Mouse (Mus musculus) cerebral cortex, adult 2 months (tissue): ENCODE data around the gene Atoh7.

Experiments used
- WGBS: fragments of 180-500 bp; shearing (Covaris S2); methylation state at CpG from one replicate; pipeline ENCODE4 v1.1.7; 2018; 5-methylcytosine and 5-hydroxymethylcytosine counted together

The Atoh7 gene

DNA sequence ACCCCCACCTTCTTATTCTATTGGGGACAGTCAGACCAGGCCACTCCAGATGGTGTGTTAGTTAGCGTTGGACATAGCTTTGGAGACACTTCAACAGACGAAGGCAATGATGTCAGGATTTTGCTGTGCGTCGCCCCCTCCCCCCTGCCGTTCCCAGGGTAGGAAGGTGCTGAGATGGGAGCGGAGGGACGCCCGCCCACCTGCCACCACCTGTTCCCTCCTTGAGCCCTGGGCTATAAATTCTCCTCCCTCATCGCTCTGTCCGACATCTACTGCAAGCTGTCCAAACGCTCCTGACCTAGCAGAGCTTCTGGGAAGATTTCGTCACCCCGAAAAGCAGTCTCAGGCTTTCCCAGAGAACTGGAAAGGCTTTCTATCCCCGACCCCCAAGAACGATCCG is at the start of gene Atoh7:
Gene Atoh7, plus strand, starts transcription at position 131 of the 400 bp plus-strand sequence.
- WGBS = 10% methylated on average over 16 of the region's 16 CpGs

DNA sequence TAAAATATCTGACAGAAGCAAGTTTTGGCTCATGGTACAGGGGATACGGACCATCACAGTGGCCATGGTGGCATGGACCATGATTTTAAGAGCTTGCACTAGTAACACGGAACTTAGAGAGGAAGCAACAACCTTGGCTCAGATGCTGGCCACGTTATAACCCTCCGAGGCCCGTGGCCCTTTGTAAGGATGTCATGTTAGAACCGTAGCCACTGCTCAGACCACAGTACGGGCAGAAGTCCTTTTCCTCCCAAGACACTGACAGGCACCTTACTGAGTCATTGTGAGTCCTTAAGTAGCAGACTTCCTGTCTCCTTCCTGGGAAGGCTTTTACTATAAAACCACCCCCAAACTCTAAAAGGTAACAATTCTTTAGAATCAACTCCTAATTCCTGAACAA is 48.2 kb upstream of the Atoh7 start:
- 71% methylated on average over 7 of the region's 7 CpGs for WGBS

DNA sequence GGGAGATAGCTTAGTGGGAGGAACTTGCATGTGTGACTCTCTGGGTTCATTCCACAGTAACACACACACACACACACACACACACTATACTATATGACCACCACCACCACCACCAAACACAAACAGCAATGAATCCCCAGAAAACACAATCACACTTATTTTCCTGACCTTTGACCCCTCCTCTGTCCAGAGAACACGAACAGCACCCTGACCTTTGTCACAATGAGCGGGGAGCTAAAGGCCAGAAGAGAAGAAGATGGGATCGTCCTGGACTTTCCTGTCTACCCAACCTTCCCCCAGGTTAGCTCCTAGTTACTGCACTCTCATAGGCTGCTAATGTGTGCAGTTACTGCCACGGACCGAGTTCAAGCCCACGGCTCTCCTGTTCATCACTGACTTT is 47.4 kb upstream of the Atoh7 start:
- WGBS = 90% methylated on average over 6 of the region's 6 CpGs

DNA sequence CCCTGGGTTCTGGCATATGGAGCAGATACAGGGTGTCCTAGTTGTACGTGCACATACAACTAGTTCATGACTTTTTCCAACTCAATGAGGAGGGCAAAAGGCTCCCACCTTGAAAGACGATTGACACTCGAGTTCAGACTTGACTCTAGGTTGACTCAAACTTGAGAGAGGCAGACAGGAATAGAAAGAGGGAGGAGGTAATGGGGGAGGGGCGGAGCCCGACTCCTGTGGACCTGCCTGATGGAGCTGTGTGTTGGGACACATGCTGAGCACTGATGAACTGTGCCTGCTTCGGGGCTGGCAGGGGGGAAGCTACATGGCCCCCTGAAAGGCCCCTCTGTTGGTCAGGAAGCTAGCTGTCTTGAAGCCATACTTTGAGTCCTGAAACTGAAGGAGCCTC is 46.4 kb upstream of the Atoh7 start:
- WGBS = 65% methylated on average over 6 of the region's 6 CpGs

DNA sequence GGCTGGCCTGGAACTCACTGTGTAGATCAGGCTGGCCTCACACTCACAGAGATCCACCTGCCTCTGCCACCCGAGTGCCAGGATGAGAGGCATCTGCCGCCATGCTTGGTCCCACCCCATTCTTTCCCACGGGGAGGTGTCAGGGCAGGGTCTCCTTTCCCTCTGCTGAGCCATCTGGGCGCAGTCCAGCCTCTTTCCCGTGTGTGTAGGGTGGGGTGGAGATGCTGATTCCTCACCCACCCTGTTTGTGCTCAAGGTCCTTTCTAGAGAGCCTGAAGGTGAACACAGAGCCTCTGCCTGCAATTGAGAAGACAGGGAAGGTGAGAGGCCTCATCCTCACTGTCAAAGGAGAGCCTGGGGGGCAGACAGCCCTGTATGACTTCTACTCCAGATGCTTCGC is 45.4 kb upstream of the Atoh7 start:
- whole genome bisulfite sequencing = 87% methylated on average over 6 of the region's 6 CpGs

DNA sequence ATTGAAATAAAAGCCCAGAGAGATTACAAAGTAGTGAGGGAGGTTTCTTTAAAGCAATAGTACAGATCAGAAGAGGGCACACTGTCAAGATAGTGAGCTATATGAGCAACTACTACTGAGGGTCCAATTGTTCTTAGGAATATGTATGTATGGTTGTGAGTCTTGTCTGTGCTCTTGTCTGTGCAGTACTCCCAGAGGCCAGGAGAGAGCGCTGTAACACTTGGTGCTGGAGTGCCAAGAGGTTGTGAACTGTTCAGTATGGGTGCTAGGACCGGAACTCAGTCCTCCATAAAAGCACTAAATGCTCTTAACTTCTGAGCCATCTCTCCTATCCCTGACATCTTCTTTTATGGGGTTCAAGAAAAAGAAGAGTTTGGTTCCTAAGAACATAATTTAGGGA is 44.9 kb upstream of the Atoh7 start:
- WGBS = 78% methylated on average over 2 of the region's 2 CpGs

DNA sequence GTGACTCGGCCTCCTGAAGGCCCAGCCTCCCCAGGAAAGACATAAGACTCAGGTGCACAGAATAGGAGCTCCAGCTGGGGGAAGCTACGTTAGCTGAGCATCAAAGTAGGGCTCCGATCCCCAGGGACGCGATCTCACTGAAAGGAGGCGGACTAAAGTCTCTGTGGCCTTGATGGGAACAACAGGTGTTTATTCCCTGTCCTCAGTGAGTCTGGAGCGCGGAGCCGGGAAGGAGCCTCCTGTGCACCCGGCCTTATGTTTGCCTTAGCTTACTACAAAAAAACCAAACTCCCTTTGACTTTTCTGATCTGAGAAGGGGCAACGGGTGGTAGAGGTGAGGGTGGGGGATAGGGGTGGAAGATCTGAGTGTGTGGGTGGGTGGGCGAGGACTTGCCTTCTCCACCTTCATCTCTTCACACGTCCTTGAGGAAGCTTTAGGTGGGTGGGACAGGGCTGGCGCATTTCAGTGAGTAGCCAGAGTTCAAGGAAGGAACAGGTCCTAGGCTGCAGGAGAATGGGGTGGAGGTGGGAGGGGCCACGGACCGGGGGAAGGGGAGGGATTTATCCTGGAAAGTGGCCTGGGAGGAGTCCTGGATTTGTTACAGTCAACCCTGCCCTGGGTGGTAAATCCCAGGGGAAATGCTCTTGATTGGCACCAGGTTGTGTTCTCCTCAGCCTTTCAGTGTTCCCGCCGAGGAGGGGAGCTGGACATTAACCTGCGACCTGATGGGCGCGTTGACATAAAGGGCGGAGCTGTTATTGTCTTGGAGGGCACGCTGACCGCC is 42.3 kb upstream of the Atoh7 start:
- 60% methylated on average over 24 of the region's 24 CpGs for WGBS

DNA sequence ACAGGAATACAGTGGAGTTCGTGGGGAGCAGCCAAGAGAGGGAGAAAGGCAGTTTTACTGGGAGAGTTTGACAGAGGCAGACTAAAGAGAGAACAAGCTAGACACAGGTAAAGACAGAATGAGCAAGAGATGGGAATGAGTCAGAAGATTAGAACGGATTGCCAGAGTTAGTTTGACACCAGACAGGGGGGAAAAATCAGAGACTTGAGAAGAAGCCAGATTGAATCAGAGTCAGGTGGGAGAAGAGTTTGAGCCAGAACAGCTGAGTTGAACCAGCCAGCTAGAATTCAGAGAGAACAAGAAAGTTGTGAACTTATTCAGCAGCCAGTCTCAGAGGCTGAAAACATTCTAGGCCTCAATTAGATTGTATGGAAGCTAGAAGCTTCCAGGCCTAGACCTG is 39.6 kb upstream of the Atoh7 start, which contains the start of gene Pbld1:
Gene Pbld1, plus strand, starts transcription at position 301 of the 400 bp plus-strand sequence.
- 73% methylated on average over 2 of the region's 2 CpGs for WGBS

DNA sequence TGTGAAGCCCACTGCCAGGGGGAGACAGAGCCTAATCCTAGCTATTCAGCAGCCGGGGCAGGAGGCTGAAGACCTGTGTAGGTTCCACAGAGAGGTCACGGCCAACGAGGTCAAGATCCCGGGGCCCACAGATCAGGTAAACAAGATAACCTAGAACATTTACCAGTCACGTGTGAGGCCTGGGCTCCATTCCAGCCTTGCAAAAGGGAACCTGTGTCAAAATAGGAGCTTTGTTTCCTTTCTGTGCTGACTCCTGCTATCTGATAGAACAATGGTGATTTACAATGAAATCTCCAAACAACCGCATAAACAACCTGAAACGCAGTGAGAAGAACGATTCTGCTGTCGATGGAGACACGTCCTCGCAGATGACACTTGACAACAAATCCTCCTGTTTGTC is 39.0 kb upstream of the Atoh7 start:
- 62% methylated on average over 11 of the region's 11 CpGs for WGBS

DNA sequence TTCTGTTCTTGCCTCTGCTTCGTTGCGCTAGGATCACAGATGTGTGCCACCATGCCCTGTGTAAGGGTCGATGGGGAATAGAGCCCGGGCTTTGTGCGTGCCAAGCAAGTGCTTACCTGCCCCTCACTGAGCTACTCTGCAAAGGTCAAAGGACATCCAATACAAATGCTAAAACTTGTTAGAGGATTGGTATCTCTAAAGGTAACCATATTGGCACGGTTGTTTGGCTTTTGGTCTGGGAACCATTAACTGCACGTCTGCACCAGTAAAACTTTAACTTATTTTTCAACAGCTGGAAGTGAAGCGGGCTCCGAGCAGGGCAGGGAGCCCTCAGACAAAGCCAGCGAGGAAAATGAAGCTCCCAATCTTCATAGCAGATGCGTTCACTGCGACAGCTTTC is 38.2 kb upstream of the Atoh7 start:
- WGBS = 93% methylated on average over 12 of the region's 12 CpGs

DNA sequence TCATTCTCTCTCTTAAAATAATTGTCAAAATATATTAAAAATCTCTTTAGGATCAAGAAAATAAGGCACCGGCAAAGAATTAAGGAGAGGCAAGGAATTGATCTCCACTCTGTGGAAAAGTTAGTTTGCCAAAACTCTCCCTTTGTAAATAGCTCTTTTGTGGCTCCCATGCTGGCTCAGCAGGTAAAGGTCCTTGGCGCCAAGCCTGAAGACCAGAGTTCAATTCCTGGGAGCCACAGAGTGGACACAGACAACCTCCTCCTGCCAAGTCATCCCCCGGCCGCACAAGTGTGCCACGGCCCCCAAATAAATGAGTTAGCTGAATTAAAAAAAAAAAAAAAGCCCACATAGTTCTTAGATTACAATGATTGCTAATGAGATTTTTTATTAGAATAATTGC is 36.8 kb upstream of the Atoh7 start:
- WGBS = 94% methylated on average over 5 of the region's 5 CpGs

DNA sequence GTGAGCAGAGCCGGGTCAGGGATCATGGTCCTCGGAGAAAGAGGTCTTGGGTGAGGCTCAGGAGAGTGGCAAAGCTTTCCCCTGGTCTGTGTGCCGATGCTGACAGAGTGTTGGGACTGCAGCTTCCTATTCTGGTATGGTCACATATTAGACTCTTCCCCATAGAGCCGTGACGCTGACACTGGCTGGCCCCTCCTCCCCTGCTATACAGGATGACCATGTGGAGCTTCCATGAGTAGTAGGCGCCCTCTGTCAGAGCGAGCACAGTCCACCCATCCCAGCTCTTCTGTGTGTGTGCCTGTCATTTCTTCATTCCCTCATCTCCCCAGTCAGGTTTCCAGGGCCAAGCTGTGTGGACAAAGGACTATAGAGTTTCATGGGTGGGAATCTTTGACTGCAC is 36.1 kb upstream of the Atoh7 start:
- 88% methylated on average over 7 of the region's 7 CpGs for WGBS

DNA sequence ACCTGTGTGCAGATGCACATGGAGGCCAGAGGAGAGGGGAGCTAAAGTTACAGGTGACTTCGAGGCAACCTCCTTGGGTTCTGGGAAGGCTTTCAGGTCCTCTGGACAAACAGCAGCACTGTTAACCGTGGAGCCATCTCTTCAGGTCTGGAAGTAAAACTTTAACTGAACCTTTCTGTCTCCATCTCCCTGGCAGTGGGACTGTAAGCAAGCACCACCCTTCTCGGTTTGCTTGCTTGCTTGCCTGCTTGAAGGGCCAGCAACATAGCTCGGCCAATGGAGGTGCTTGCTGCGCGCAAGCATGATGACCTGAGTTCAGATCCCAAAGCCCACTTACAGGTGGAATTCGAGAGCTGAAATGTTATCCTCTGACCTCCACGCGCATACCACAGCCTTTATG is 34.9 kb upstream of the Atoh7 start:
- 91% methylated on average over 9 of the region's 9 CpGs for WGBS

DNA sequence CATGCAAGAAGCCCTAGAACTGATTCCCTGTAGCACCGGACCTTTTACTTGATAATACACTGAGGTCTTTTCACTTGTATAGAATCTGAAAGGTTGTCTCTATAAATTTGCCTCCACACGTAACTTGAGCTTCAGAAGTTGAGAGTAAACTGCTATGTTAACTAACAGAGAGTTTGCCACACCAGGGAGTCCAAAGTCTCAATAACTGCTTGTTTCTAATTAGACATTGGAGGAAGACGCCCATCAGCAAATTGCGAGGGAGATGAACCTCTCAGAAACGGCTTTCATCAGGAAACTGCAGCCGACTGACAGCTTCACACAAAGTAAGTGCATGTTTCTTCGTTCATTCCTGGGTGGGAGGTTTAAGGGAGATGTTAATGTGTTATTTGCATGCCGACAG is 33.9 kb upstream of the Atoh7 start:
- 52% methylated on average over 8 of the region's 8 CpGs for WGBS

DNA sequence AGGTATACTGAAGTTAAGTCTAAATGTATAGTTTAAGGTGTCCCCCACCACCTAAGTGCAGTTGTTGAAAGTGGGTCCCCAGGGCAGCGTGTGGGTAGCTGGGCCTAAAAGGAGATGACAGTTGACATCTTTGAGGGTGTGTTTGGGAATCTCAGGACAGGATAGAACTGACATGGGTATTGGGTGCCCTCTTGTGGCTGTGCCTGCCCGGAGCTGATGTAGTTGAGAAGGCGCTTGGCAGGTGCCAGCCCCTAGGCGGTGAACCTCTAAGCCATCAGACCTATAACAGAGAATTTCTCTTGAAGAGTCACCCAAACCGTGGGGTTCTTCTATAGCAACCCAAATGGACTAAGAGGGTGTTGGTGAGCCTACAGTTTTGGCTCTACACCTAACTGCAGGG is 33.5 kb upstream of the Atoh7 start:
- WGBS = 10% methylated on average over 5 of the region's 5 CpGs

DNA sequence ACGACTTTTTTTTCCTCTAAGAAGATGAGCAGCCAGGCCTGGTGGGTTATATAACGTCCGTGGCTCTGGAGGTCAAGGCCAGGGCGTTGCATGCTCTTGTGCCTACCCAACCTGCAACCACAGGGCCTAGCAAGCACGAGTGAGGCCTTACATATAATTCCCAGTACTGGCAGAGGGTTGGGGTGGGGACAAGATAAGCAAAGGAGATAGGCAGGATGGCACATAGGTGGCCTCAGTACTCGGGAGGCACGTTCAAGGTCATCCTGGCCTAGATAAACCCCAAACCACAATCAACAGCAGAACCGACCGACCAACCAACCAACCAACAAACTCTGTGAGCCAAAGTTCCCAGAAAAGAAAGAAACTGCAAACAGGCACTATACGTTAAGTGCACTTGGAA is 13.1 kb upstream of the Atoh7 start:
- 93% methylated on average over 10 of the region's 10 CpGs for WGBS

DNA sequence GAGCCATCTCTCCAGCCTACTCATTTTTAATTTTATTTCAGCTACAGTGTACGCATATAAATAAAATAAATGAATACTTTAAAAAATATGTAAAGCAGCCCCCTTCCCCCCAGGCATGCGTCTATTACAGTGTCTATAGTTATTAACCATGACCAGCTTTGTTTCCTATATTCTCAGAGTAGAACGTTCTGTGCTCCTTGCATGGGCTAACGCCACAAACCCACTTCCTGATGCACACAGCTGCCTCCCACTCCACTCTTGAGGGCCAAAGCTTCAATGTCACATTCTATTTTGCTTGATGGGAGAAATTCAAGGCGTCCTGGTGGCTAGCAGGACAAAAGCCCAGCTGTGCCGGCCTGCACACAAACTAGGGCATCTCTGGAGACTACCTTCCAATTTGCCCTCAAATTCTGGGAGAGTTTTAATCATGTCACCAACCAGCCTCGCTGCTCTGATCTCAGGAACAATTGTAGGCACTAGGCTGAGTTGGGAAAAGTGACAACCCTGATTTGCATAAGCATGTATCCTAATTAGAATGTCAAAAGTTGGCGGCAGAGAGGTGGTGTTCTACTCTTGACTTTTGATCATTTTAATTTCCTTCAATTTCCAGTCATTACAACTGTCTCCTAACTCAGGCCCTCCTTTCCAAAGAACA is 10.2 kb upstream of the Atoh7 start:
- WGBS = 57% methylated on average over 8 of the region's 8 CpGs

DNA sequence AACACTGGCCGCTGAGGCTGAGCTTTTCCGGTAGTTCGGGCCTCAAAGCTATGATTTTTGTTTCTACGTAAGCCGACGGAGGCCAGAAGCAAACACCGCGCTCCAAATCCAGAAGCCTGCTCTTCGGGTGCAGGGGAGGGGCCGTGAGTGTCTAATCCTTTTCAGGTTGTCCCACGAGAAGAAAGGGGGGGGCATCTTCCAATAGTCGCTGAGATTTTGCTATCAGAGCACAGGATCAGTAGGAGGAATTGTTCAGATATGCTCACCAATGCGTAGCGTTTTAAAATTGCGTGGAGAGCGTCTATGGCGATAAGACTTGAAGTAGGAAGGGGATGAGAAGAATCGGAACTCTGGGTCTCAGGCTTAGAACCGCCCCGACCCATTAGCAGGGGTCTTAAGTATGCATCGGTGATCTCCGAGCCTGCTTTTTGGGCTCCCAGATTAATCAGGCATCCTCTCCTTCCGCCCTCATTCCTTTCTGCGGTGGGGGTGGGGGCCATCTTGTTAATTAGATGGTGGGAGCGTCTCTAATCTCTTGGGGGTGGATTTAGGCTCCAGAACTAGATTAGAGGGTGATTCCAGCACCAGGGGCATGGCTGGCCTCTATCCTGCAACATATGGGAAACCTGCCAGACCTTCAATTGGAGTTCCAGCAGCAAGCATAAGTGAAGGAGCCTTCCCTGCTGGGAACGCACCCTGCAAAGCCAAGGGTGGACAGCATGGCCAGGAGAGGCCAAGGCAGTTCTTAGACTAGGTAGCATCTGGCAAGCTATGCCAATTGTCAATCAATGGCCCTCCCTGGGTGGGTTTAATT is 9.5 kb upstream of the Atoh7 start:
- WGBS = 4% methylated on average over 26 of the region's 26 CpGs

DNA sequence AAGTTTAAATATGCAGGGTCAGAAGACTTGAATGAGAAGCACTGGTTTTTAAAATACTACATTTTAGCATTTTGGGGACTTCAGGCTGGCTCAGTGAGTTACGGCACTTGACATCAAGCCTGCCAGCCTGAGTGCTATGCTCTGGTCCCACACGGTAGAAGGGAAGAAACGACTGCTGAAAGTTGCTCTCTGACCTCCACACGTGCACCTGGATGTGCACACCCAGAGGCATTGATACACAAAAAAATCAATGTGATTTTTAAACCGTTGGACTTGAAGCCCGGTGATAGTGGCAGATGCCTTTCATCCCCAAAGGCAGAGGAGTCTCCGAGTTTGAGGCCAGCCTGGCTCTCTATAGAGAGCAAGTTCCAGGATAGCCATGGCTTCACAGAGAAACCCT is 7.5 kb upstream of the Atoh7 start:
- 88% methylated on average over 7 of the region's 7 CpGs for WGBS

DNA sequence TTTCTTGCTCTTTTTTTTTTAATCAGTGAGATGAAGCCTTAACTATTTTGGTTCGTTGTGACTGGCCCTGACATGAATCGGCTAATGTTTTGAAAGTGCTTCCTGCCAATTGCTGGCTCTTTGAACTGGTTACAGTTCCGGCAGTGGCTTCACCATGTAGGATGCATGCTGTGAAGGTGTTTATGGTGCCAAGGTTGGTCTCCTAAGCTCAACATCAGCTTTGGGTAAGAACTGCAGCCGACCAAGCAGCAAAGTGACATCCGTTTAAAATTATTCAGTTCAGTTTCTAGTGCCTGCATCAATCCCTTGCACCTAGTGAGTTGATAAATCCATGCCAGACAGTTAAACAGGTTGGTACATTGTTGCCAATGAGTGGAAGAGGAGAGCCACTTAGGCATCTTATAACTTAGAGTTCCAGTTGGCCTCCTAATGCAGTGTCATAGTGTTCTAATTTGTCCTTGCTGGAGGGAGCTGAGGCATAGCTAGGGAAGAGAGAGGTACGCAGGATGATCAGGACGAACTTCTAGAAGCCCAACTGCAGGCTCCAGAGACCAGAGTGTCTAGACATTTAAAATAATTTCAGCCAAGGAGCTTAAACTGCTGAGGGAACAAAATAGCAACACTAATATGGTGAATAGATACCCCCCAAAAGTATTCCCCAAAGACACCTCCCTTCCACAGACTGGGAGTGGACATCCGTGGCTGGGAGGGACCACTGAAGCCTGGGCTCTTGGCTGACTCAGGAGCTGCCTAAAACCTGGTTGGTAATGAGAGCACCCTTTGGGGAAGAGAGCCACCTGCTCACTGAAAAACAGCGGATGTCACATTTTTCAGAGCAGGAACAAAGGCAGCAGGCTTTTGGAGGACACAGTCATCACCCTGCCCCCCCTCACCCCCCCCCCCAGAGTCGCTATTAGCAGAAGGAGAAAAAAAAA is 6.6 kb upstream of the Atoh7 start:
- WGBS = 69% methylated on average over 10 of the region's 10 CpGs

DNA sequence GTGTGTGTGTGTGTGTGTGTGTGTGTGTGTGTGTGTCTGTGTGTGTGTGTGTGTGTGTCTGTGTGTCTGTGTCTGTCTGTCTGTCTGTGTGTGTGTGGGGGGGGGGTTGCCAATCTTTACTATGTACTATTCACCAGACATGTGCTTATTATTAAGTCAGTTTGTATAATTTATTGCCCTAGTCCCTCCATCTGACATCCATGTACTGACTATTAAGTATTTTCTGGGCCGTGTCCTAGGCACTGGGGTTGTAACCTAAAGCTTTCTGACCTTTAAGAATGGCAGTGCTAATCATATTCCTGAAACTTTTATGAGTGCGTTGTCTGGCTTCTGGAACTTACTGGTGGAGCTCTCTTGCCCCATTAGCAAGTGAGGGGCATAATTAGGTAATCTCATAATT is 2.7 kb upstream of the Atoh7 start:
- WGBS = 87% methylated on average over 2 of the region's 2 CpGs

DNA sequence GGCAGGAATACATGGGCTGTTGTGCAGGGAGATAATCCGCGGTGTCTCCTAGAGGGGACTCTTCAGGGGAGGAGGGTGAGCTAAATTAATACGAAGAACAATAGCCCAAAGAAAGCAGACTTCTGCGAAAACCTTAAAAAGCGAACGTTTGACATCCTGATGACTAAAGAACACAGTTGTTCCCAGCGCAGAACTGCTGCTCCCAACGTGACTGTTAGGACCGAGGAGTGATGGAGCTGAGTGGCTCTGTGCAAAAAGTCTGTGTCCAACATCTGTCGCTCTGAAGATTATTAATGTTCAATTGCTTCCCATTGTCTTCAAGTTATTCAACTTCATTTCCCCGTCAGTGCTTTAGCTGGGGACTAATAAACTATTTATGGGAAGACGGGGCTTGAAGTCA is 1.3 kb upstream of the Atoh7 start:
- WGBS = 79% methylated on average over 12 of the region's 12 CpGs
